ENCODE assay signal across 16 mouse cellular contexts in the genomic region with DNA sequence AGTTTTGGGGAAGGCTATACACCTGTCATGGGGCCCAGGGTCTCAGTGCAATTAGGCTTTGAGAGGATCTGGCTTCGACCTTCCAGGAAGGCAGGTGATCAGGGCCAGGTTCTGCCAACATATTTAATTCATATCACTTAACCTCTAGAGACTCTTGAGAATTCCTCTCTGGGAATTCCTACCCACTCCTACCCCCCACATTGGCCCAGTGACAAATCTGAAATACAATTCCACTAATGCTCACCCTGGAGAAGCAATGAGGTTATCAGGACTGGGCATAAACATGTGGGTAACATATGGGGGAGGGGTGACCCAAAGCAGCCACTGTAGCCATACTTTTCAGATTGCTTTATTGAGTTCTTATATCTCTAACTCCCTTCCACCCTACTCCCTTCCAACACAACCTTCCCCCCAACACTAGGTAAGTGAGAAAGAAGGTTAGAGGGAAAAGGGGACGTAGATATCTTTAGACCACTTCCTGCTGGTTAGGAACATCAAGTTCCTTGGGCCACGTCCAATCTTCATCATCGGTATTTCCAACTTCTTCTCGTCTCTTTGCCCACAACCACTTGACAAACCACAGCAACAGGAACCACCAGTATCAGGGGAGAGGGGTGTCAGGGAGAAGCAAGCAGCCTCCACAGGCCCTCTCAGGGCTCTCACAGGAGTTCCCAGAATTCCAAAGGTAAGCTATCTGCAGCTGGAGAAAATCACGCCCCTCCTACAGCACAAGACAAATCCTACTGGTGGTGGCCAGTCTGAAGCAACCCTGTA.
"Had no signal": no experiment of that assay in that cellular context is flagged by ENCODE, and none has a peak within 500 bp of the region (broad histone marks: within the 10 kb centered on the region; RNA-seq: fewer than 3 reads in every experiment).

No protein-coding gene starts in this region.

- DNase-seq: kidney, postnatal 4 days; liver; liver, embryonic 13.5 days; liver, postnatal 0 days; lung, postnatal 10 days; midbrain, embryonic 14.5 days; right cerebral cortex, adult 18-20 months; right cerebral cortex, postnatal 25 days; thymus, postnatal 4 days had no signal

- H3K27me3 ChIP-seq: limb, embryonic 12.5 days; liver, embryonic 13.5 days; neural tube, embryonic 15.5 days had no signal

- H3K36me3 ChIP-seq: limb, embryonic 12.5 days; liver, embryonic 13.5 days; midbrain, embryonic 10.5 days; neural tube, embryonic 15.5 days had no signal

- H3K9ac ChIP-seq: limb, embryonic 12.5 days; liver, embryonic 13.5 days; liver, postnatal 0 days; neural tube, embryonic 15.5 days had no signal

- H3K4me2 ChIP-seq: limb, embryonic 12.5 days; liver, embryonic 13.5 days; neural tube, embryonic 15.5 days had no signal

- H3K4me3 ChIP-seq: layer of hippocampus, adult 2 months; limb, embryonic 12.5 days; liver, embryonic 13.5 days; midbrain, embryonic 10.5 days; myocyte; neural tube, embryonic 15.5 days had no signal

- H3K9me3 ChIP-seq: midbrain, embryonic 10.5 days had no signal

- H3K4me1 ChIP-seq: liver, embryonic 13.5 days; midbrain, embryonic 10.5 days; neural tube, embryonic 15.5 days had no signal

- ATAC-seq: liver, postnatal 0 days had no signal

- H3K27ac ChIP-seq: kidney, postnatal 0 days; layer of hippocampus, adult 2 months; limb, embryonic 12.5 days; liver, embryonic 13.5 days; midbrain, embryonic 10.5 days; neural tube, embryonic 15.5 days; stomach, postnatal 0 days had no signal
